Mouse (Mus musculus): Measurements from ENCODE around the gene Twsg1. TPM values are rescaled to one million over a fixed set of nuclear protein-coding genes. Genes with fewer than 3 reads are reported as not detected.
A peak's percentile ranks its signal among the peaks of the same experiment; 100 is the strongest.

The Twsg1 gene
- total RNA-seq (2015) = 12.0 and 13.2 TPM in 2 replicates
- 10.1 and 11.3 TPM in 2 replicates for total RNA-seq (2017)

- peak; percentile 90 for ATAC-seq (replicated peaks; ENCODE audit: poor library complexity)
Observed at GRCm38 (mm10) chr17:65950622-65951404, at the start of gene Twsg1. Gene Twsg1, minus strand, starts transcription at chr17:65951226.

GRCm38 (mm10) chr17:65988151-65988820 lies 37.3 kb upstream of the Twsg1 start:
- ATAC-seq (replicated peaks; ENCODE audit: poor library complexity) = peak; percentile 34; the same call in 1 of the 2 replicates

- ATAC-seq (replicated peaks; ENCODE audit: poor library complexity) = peak; percentile 57
Observed at GRCm38 (mm10) chr17:65976720-65977119, 25.7 kb upstream of the Twsg1 start.

GRCm38 (mm10) chr17:65967751-65968150 lies 16.7 kb upstream of the Twsg1 start:
- ATAC-seq (replicated peaks; ENCODE audit: poor library complexity) = no peak

GRCm38 (mm10) chr17:65962263-65962662 lies 11.2 kb upstream of the Twsg1 start:
- ATAC-seq (replicated peaks; ENCODE audit: poor library complexity) = no peak

GRCm38 (mm10) chr17:65961606-65962136 lies 10.6 kb upstream of the Twsg1 start:
- ATAC-seq (replicated peaks; ENCODE audit: poor library complexity) = no peak

GRCm38 (mm10) chr17:65959011-65959410 lies 8.0 kb upstream of the Twsg1 start:
- no peak for ATAC-seq (replicated peaks; ENCODE audit: poor library complexity)

GRCm38 (mm10) chr17:65958366-65958765 lies 7.3 kb upstream of the Twsg1 start:
- no peak for ATAC-seq (replicated peaks; ENCODE audit: poor library complexity)

GRCm38 (mm10) chr17:65957782-65958325 lies 6.8 kb upstream of the Twsg1 start:
- no peak for ATAC-seq (replicated peaks; ENCODE audit: poor library complexity)

- ATAC-seq (replicated peaks; ENCODE audit: poor library complexity) = peak; percentile 47
Observed at GRCm38 (mm10) chr17:65956993-65957781, 6.2 kb upstream of the Twsg1 start.

GRCm38 (mm10) chr17:65956140-65956539 lies 5.1 kb upstream of the Twsg1 start:
- ATAC-seq (replicated peaks; ENCODE audit: poor library complexity) = no peak

GRCm38 (mm10) chr17:65953959-65954358 lies 2.9 kb upstream of the Twsg1 start:
- no peak for ATAC-seq (replicated peaks; ENCODE audit: poor library complexity)

- ATAC-seq (replicated peaks; ENCODE audit: poor library complexity) = peak; percentile 65
Observed at GRCm38 (mm10) chr17:65952083-65952482, 1.1 kb upstream of the Twsg1 start.

- no peak for ATAC-seq (replicated peaks; ENCODE audit: poor library complexity)
Observed at GRCm38 (mm10) chr17:65950183-65950582, 843 bp downstream of the Twsg1 start.

- ATAC-seq (replicated peaks; ENCODE audit: poor library complexity) = no peak
Observed at GRCm38 (mm10) chr17:65947307-65947706, 3.7 kb downstream of the Twsg1 start.

GRCm38 (mm10) chr17:65945420-65945819 lies 5.6 kb downstream of the Twsg1 start:
- ATAC-seq (replicated peaks; ENCODE audit: poor library complexity) = no peak

- no peak for ATAC-seq (replicated peaks; ENCODE audit: poor library complexity)
Observed at GRCm38 (mm10) chr17:65942394-65942793, 8.6 kb downstream of the Twsg1 start.

- no peak for ATAC-seq (replicated peaks; ENCODE audit: poor library complexity)
Observed at GRCm38 (mm10) chr17:65941275-65941674, 9.8 kb downstream of the Twsg1 start.

- ATAC-seq (replicated peaks; ENCODE audit: poor library complexity) = no peak
Observed at GRCm38 (mm10) chr17:65940221-65940620, 10.8 kb downstream of the Twsg1 start.

- ATAC-seq (replicated peaks; ENCODE audit: poor library complexity) = no peak
Observed at GRCm38 (mm10) chr17:65939461-65940192, 11.4 kb downstream of the Twsg1 start.

Measured in megakaryocyte progenitor cell, adult 5-6 weeks (primary cell).